Mouse (Mus musculus): ENCODE measurements around the gene Igfbp6.

GRCm38 (mm10) chr15:102160415-102161060, 16.4 kb downstream of the Igfbp6 start:
- TF ChIP-seq CTCF (IDR thresholded peaks at IDR 0.05; ENCODE audit: low read depth, low read length), result no peak
- no peak for TF ChIP-seq GATA1 (IDR thresholded peaks at IDR 0.05; ENCODE audit: borderline replicate concordance, low read length)
- no peak for TF ChIP-seq TAL1 (conservative IDR thresholded peaks at IDR 0.05; ENCODE audit: low read depth, low read length)
- TF ChIP-seq POLR2AphosphoS5 (IDR thresholded peaks at IDR 0.05; ENCODE audit: insufficient replicate concordance, low read depth, low read length), result no peak
- no peak for TF ChIP-seq GATA2 (IDR thresholded peaks at IDR 0.05; ENCODE audit: borderline replicate concordance, low read depth, low read length)

All from G1E (cell line).